Mouse (Mus musculus) bone marrow, adult 2 months (tissue): ENCODE measurements at regions not wholly inside any gene's neighbourhood (a gene's known extent, or its start where the extent isn't known, plus 50 kb on each side); places are given as distances from the start of the nearest gene placed in this dataset.

Source experiments
- H3K27ac ChIP-seq: fragments of 200-500 bp; 2 replicates; pipeline ENCODE4 v1.5.1; 2012; ENCODE audit warnings: low read depth, mild to moderate bottlenecking, control low read depth, inconsistent platforms, low read length; ENCODE audit not compliant: control insufficient read depth, poor library complexity, insufficient read depth
- H3K4me1 ChIP-seq: fragments of 200-500 bp; 2 replicates; pipeline ENCODE4 v1.6.1; 2011; ENCODE audit warnings: low read length; ENCODE audit not compliant: control insufficient read depth, insufficient read depth
- H3K4me3 ChIP-seq: fragments of 200-500 bp; replicated peaks from 2 replicates; pipeline ENCODE3; 2011; ENCODE audit warnings: mild to moderate bottlenecking, low read depth, low read length, control low read depth; ENCODE audit not compliant: control insufficient read depth
- CTCF ChIP-seq: fragments of 200-500 bp; IDR thresholded peaks from 2 replicates; pipeline ENCODE4 v1.5.1; 2011; ENCODE audit warnings: low read length, control low read depth; ENCODE audit not compliant: control insufficient read depth, insufficient read depth
- POLR2A ChIP-seq: fragments of 200-500 bp; IDR thresholded peaks from 2 replicates; pipeline ENCODE4 v1.6.1; 2011; ENCODE audit warnings: low read depth, mild to moderate bottlenecking, control low read depth, low read length, borderline replicate concordance; ENCODE audit not compliant: control insufficient read depth
- WGBS: fragments of 180-500 bp; shearing (Covaris S2); methylation state at CpG from one replicate; pipeline ENCODE4 v1.1.7; 2018; 5-methylcytosine and 5-hydroxymethylcytosine counted together

DNA sequence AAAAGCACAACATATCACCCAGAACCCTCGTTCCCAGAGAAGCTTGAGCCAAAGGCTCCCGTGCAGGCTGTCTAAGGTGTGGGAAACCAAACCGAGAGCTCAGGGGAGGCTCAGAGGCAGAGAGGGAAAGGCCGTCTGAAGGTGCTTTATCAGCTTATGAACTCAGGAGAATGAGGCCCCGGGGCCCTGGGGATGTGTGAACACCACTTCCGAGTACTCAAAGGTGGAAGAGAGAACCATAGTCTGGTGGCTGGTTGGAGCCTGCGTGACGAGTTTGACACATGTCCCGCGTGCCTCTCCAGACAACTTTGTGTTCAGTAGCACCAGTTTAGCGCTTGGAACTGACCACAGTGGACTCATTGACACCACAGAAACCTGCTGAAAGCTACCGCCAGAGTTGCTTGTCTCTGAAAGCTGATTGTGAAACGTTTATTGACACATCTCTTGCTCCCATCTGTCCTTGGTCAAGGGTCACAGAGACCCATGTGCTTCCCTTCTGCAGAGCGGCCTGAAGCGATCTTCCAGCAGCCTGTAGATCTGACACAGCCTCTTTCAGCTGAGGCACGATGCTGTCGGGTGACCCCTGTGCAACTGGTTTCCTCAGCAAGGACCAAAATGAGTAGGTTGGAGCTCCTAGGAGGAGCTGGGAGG, 56.5 kb upstream of the Jazf1 start:
- H3K4me1 ChIP-seq, result no peaks in the 10 kb centered on the region; the same call in 1 of the 2 replicates
- H3K27ac ChIP-seq, result no peak overlapping the region
- TF ChIP-seq CTCF (no peak), POLR2A (no peak)
- H3K4me3 ChIP-seq, result no peak overlapping the region
- WGBS, result 74% methylated on average over 17 of the region's 17 CpGs

GRCm38 (mm10) chr6:53120385-53120784, 52.0 kb upstream of the Jazf1 start:
- H3K4me1 ChIP-seq, result no peaks in the 10 kb centered on the region; the same call in 1 of the 2 replicates
- no peak overlapping the region for H3K4me3 ChIP-seq
- no peak for TF ChIP-seq CTCF
- TF ChIP-seq POLR2A, result no peak
- no peak overlapping the region for H3K27ac ChIP-seq
- 85% methylated on average over 5 of the region's 5 CpGs for WGBS
